Mouse (Mus musculus): Measurements from ENCODE around the gene Sipa1.

GRCm38 (mm10) chr19:5612762-5613411 is 50.6 kb downstream of the Sipa1 start:
- TF ChIP-seq UBTF (IDR thresholded peaks at IDR 0.05; ENCODE audit: borderline replicate concordance, insufficient read depth, low read depth, low read length) (no peak), POLR2A (IDR thresholded peaks at IDR 0.05; ENCODE audit: control insufficient read depth in 1 of 2, insufficient read depth in 1 of 2, low read depth in 1 of 2, low read length in 2 of 2, poor library complexity in 1 of 2) (no peak), CTCF (IDR thresholded peaks at IDR 0.05 in 2 of 3, conservative IDR thresholded peaks at IDR 0.05 in 1 of 3; ENCODE audit: control insufficient read depth in 1 of 3, insufficient read depth in 1 of 3, low read depth in 2 of 3, low read length in 3 of 3, poor library complexity in 1 of 3, severe bottlenecking in 1 of 3) (no peak), POLR2AphosphoS5 (IDR thresholded peaks at IDR 0.05; ENCODE audit: borderline replicate concordance, low read depth, low read length) (no peak), EP300 (IDR thresholded peaks at IDR 0.05; ENCODE audit: low read depth in 1 of 2, low read length in 2 of 2) (peak; percentile 95), KAT2A (conservative IDR thresholded peaks at IDR 0.05; ENCODE audit: low read depth, low read length) (no peak), USF1 (IDR thresholded peaks at IDR 0.05; ENCODE audit: low read depth, low read length) (no peak), SMC3 (IDR thresholded peaks at IDR 0.05; ENCODE audit: low read depth, low read length) (no peak), MYB (IDR thresholded peaks at IDR 0.05; ENCODE audit: low read depth, low read length) (no peak), TCF12 (IDR thresholded peaks at IDR 0.05; ENCODE audit: low read depth, low read length) (peak; percentile 95), GATA1 (IDR thresholded peaks at IDR 0.05; ENCODE audit: low read depth, low read length) (peak; percentile 98)

Data from MEL (cell line).